Mouse (Mus musculus): ENCODE measurements around the gene Tmod1. TPM values are rescaled to one million over a fixed set of nuclear protein-coding genes. Genes with fewer than 3 reads are reported as not detected.
A peak's percentile ranks its signal among the peaks of the same experiment; 100 is the strongest.

Tmod1 gene
- polyA plus RNA-seq, 1 experiment from 2014 or later, result 2.1 TPM

GRCm38 (mm10) chr4:46126541-46126940, 87.8 kb downstream of the Tmod1 start:
- Histone ChIP-seq H3K4me1 (replicated peaks) (no peaks in the 10 kb centered on the region), H3K4me2 (no peak overlapping the region), H3K36me3 (peaks cover 86% of the 10 kb centered on the region), H3K27me3 (no peaks in the 10 kb centered on the region), H3K4me3 (no peak overlapping the region), H3K27ac (no peak overlapping the region), H3K9ac (no peak overlapping the region), H3K9me3 (no peaks in the 10 kb centered on the region)
- ATAC-seq (ENCODE audit: low FRiP score), result peak; percentile 59; the same call in 1 of the 2 replicates
- WGBS, result 40% methylated on average over 2 of the region's 2 CpGs

GRCm38 (mm10) chr4:46129311-46130004, 90.7 kb downstream of the Tmod1 start:
- Histone ChIP-seq H3K9me3 (no peaks in the 10 kb centered on the region), H3K27ac (no peak overlapping the region), H3K27me3 (no peaks in the 10 kb centered on the region), H3K9ac (no peak overlapping the region), H3K4me3 (no peak overlapping the region), H3K4me2 (no peak overlapping the region), H3K4me1 (replicated peaks) (no peaks in the 10 kb centered on the region), H3K36me3 (peaks cover 86% of the 10 kb centered on the region)
- ATAC-seq (ENCODE audit: low FRiP score), result no peak
- 93% methylated on average over 8 of the region's 8 CpGs for WGBS

- Histone ChIP-seq H3K4me1 (replicated peaks) (no peaks in the 10 kb centered on the region), H3K27ac (no peak overlapping the region), H3K36me3 (peaks cover 86% of the 10 kb centered on the region), H3K9me3 (no peaks in the 10 kb centered on the region), H3K9ac (no peak overlapping the region), H3K27me3 (no peaks in the 10 kb centered on the region), H3K4me2 (no peak overlapping the region), H3K4me3 (no peak overlapping the region)
- no peak for ATAC-seq (ENCODE audit: low FRiP score)
- WGBS, result 75% methylated on average over 3 of the region's 3 CpGs
These were observed 91.5 kb downstream of the Tmod1 start for GRCm38 (mm10) chr4:46130221-46130620.

- Histone ChIP-seq H3K4me2 (no peak overlapping the region), H3K9me3 (no peaks in the 10 kb centered on the region), H3K27me3 (no peaks in the 10 kb centered on the region), H3K4me1 (replicated peaks) (peaks cover 6% of the 10 kb centered on the region), H3K9ac (no peak overlapping the region), H3K36me3 (peaks cover 78% of the 10 kb centered on the region), H3K27ac (no peak overlapping the region), H3K4me3 (no peak overlapping the region)
- ATAC-seq (ENCODE audit: low FRiP score), result no peak
- 91% methylated on average over 6 of the region's 6 CpGs for WGBS
These were observed 93.1 kb downstream of the Tmod1 start for GRCm38 (mm10) chr4:46131791-46132190.

- H3K9ac ChIP-seq, result peak overlapping the region; percentile 98
- no peaks in the 10 kb centered on the region for H3K27me3 ChIP-seq
These were observed 99.0 kb downstream of the Tmod1 start for GRCm38 (mm10) chr4:46137629-46138286.

GRCm38 (mm10) chr4:46138287-46139222, 99.8 kb downstream of the Tmod1 start, which contains the start of the genes Ncbp1 and Tstd2:
Gene Ncbp1 (plus strand): TSS chr4:46138613.
Gene Tstd2 (minus strand): TSS chr4:46138694.
- WGBS, result under 1% methylated on average over 90 of the region's 90 CpGs
- no peaks in the 10 kb centered on the region for H3K9me3 ChIP-seq
- peak within 1 kb of the TSS; percentile 98 for H3K9ac ChIP-seq
- no peaks in the 10 kb centered on the region for H3K27me3 ChIP-seq
- peaks cover 20% of the 10 kb centered on the region for H3K36me3 ChIP-seq
- peak; percentile 91 for ATAC-seq (ENCODE audit: low FRiP score)
- H3K4me2 ChIP-seq, result peak within 1 kb of the TSS; percentile 87
- peak within 1 kb of the TSS; percentile 97 for H3K27ac ChIP-seq
- H3K4me1 ChIP-seq (replicated peaks), result peaks cover 33% of the 10 kb centered on the region
- peak within 1 kb of the TSS; percentile 97 for H3K4me3 ChIP-seq

More at GRCm38 (mm10) chr4:46137629-46138286, 99.0 kb downstream of the Tmod1 start:
- Histone ChIP-seq H3K9me3 (no peaks in the 10 kb centered on the region), H3K4me3 (peak overlapping the region; percentile 97), H3K27ac (peak overlapping the region; percentile 97), H3K4me1 (replicated peaks) (peaks cover 33% of the 10 kb centered on the region), H3K36me3 (peaks cover 27% of the 10 kb centered on the region), H3K4me2 (peak overlapping the region; percentile 87)
- ATAC-seq (ENCODE audit: low FRiP score), result peak; percentile 89
- 9% methylated on average over 17 of the region's 17 CpGs for WGBS

- Histone ChIP-seq H3K4me2 (no peak overlapping the region), H3K4me3 (no peak overlapping the region), H3K9me3 (no peaks in the 10 kb centered on the region), H3K36me3 (peaks cover 29% of the 10 kb centered on the region), H3K4me1 (replicated peaks) (peaks cover 15% of the 10 kb centered on the region), H3K9ac (no peak overlapping the region), H3K27me3 (no peaks in the 10 kb centered on the region), H3K27ac (no peak overlapping the region)
- 75% methylated on average over 3 of the region's 3 CpGs for WGBS
- ATAC-seq (ENCODE audit: low FRiP score), result no peak
These were observed 105.6 kb downstream of the Tmod1 start for GRCm38 (mm10) chr4:46144323-46144722.

GRCm38 (mm10) chr4:46146881-46147280, 108.1 kb downstream of the Tmod1 start:
- WGBS, result 97% methylated on average over 1 of the region's 1 CpGs
- no peak overlapping the region for H3K4me3 ChIP-seq
- no peak overlapping the region for H3K9ac ChIP-seq
- H3K36me3 ChIP-seq, result peaks cover 50% of the 10 kb centered on the region
- no peak for ATAC-seq (ENCODE audit: low FRiP score)
- H3K27me3 ChIP-seq, result no peaks in the 10 kb centered on the region
- no peak overlapping the region for H3K4me2 ChIP-seq
- H3K9me3 ChIP-seq, result no peaks in the 10 kb centered on the region
- no peak overlapping the region for H3K27ac ChIP-seq
- H3K4me1 ChIP-seq (replicated peaks), result no peaks in the 10 kb centered on the region

- Histone ChIP-seq H3K36me3 (peaks cover 88% of the 10 kb centered on the region), H3K4me1 (replicated peaks) (no peaks in the 10 kb centered on the region), H3K4me2 (no peak overlapping the region), H3K27me3 (no peaks in the 10 kb centered on the region), H3K27ac (no peak overlapping the region), H3K9me3 (no peaks in the 10 kb centered on the region), H3K4me3 (no peak overlapping the region), H3K9ac (no peak overlapping the region)
- ATAC-seq (ENCODE audit: low FRiP score), result no peak
- WGBS, result 96% methylated on average over 12 of the region's 12 CpGs
These were observed 113.3 kb downstream of the Tmod1 start for GRCm38 (mm10) chr4:46151903-46152544.

GRCm38 (mm10) chr4:46164027-46164426, 125.3 kb downstream of the Tmod1 start:
- no peak overlapping the region for H3K27ac ChIP-seq
- H3K36me3 ChIP-seq, result peaks cover 91% of the 10 kb centered on the region
- H3K27me3 ChIP-seq, result no peaks in the 10 kb centered on the region
- H3K4me1 ChIP-seq (replicated peaks), result no peaks in the 10 kb centered on the region
- WGBS, result 94% methylated on average over 2 of the region's 2 CpGs
- ATAC-seq (ENCODE audit: low FRiP score), result no peak
- H3K9ac ChIP-seq, result no peak overlapping the region
- H3K4me3 ChIP-seq, result no peak overlapping the region
- H3K9me3 ChIP-seq, result no peaks in the 10 kb centered on the region
- H3K4me2 ChIP-seq, result no peak overlapping the region
